Mouse (Mus musculus) urinary bladder, adult 2 months (tissue): Measurements from ENCODE around the gene Tmem265. TPM values are rescaled to one million over a fixed set of nuclear protein-coding genes. Genes with fewer than 3 reads are reported as not detected.

ENCODE experiments used
- polyA plus RNA-seq: library from polyadenylated mRNA; depleted of rRNA; stranded (reverse); fragments of >200 nt; gene quantifications from 2 replicates; pipeline ENCODE4 v1.2.3, GENCODE M21; 2012; rRNA removed

The Tmem265 gene
- polyA plus RNA-seq, 1 experiment = 2.1 TPM

Other genes starting within 250 kb of the Tmem265 start
- 16.9 and 19.8 TPM in 2 replicates for gene Zfp768, start 215.8 kb upstream of the Tmem265 start, polyA plus RNA-seq
- gene Zfp747, start 185.3 kb upstream of the Tmem265 start, polyA plus RNA-seq = 7.5 and 9.0 TPM in 2 replicates
- gene 9130019O22Rik, start 174.2 kb upstream of the Tmem265 start, polyA plus RNA-seq = 3.7 and 3.9 TPM in 2 replicates
- 6.2 and 6.8 TPM in 2 replicates for gene E430018J23Rik, start 167.8 kb upstream of the Tmem265 start, polyA plus RNA-seq
- gene Zfp764, start 154.6 kb upstream of the Tmem265 start, polyA plus RNA-seq = 7.8 and 9.7 TPM in 2 replicates
- 19.5 and 20.2 TPM in 2 replicates for gene Zfp688, start 139.3 kb upstream of the Tmem265 start, polyA plus RNA-seq
- gene Zfp689, start 112.2 kb upstream of the Tmem265 start, polyA plus RNA-seq = 3.1 and 3.7 TPM in 2 replicates
- gene Prr14, start 101.8 kb upstream of the Tmem265 start, polyA plus RNA-seq = 69.2 and 79.9 TPM in 2 replicates
- gene Fbrs, start 82.2 kb upstream of the Tmem265 start, polyA plus RNA-seq = 12.4 and 30.8 TPM in 2 replicates
- 5.7 and 13.8 TPM in 2 replicates for gene Srcap, start 49.4 kb upstream of the Tmem265 start, polyA plus RNA-seq
- gene Gm42715, start 41.8 kb upstream of the Tmem265 start, polyA plus RNA-seq = 19.3 and 25.2 TPM in 2 replicates
- 72.2 and 75.4 TPM in 2 replicates for gene Phkg2, start 11.9 kb downstream of the Tmem265 start, polyA plus RNA-seq
- 7.0 and 7.4 TPM in 2 replicates for gene Ccdc189, start 27.2 kb downstream of the Tmem265 start, polyA plus RNA-seq
- 39.7 and 41.8 TPM in 2 replicates for gene Rnf40, start 27.4 kb downstream of the Tmem265 start, polyA plus RNA-seq
- gene Zfp629, start 54.4 kb downstream of the Tmem265 start, polyA plus RNA-seq = 10.7 and 12.8 TPM in 2 replicates
- 26.0 and 30.3 TPM in 2 replicates for gene Bcl7c, start 147.5 kb downstream of the Tmem265 start, polyA plus RNA-seq
- 11.0 and 13.7 TPM in 2 replicates for gene Ctf1, start 151.3 kb downstream of the Tmem265 start, polyA plus RNA-seq
- not detected in 2 replicates for gene Ctf2, start 170.8 kb downstream of the Tmem265 start, polyA plus RNA-seq
- gene Fbxl19, start 183.2 kb downstream of the Tmem265 start, polyA plus RNA-seq = 14.5 and 15.5 TPM in 2 replicates
- gene Orai3, start 208.4 kb downstream of the Tmem265 start, polyA plus RNA-seq = 36.0 and 42.3 TPM in 2 replicates
- gene Setd1a, start 215.3 kb downstream of the Tmem265 start, polyA plus RNA-seq = 4.8 and 13.9 TPM in 2 replicates
- gene Gm49388, start 224.2 kb downstream of the Tmem265 start, polyA plus RNA-seq = 0.21 TPM in 1 of 2 replicates, not detected in the other
- 65.7 and 77.6 TPM in 2 replicates for gene Hsd3b7, start 239.2 kb downstream of the Tmem265 start, polyA plus RNA-seq